Mouse (Mus musculus): ENCODE data around the gene C1qtnf9.

The C1qtnf9 gene

DNA sequence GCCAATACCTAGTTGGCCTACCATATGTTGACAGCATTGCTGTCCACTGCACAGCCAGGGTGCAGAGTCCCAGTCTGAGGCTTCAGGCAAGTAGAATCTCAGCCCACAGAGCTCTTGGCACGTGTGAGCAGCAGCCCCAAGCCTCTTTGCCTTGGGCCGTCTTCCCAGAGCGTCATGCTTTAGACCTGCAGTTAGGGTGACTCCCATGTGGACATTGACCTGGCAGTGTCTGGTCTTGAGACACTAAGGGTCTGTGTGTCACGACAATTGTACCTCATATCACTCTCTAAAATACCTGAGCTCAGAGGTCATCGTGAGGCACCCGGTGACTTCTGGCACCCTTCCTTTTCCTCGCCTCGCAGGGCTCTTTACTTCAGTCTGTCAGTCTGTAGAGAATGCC is 8.8 kb upstream of the C1qtnf9 start:
- H3K36me3 ChIP-seq (ENCODE audit: control insufficient read depth, insufficient read depth, low read length, poor library complexity, severe bottlenecking), result peaks cover 8% of the 10 kb centered on the region
- DNase-seq (ENCODE audit: low read depth, low spot score), result no peak

DNA sequence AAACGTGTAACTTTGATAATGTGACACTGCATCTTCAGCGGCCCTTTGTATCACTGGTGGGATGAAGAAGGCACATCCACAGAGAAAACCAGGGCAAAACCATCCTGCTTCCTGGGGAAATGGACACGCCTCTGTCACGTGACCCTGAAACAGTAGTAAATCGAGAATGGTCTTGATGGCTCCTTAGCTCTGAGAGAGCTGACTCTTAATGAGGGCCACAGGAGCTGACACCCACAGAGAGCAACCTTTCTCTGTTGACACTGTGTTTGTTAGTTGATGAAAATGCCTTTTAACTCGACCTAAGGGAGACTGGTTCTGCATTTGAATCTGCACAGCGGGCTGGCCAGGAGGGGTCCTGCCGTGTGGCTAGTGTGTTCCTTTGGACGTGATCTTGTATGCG is 6.1 kb upstream of the C1qtnf9 start:
- DNase-seq (ENCODE audit: low read depth, low spot score), result no peak
- Histone ChIP-seq H3K36me3 (ENCODE audit: control insufficient read depth, insufficient read depth, low read length, poor library complexity, severe bottlenecking) (peaks cover 4% of the 10 kb centered on the region), H3K27me3 (ENCODE audit: control insufficient read depth, insufficient read depth, low read length, poor library complexity, severe bottlenecking) (no peaks in the 10 kb centered on the region)

More for the DNA sequence above, 8.8 kb upstream of the C1qtnf9 start:
- no peaks in the 10 kb centered on the region for H3K27me3 ChIP-seq (ENCODE audit: control insufficient read depth, insufficient read depth, low read length, poor library complexity, severe bottlenecking)

- Histone ChIP-seq H3K27me3 (ENCODE audit: control insufficient read depth, insufficient read depth, low read length, poor library complexity, severe bottlenecking) (no peaks in the 10 kb centered on the region), H3K36me3 (ENCODE audit: control insufficient read depth, insufficient read depth, low read length, poor library complexity, severe bottlenecking) (peaks cover 4% of the 10 kb centered on the region)
- DNase-seq (ENCODE audit: low read depth, low spot score), result no peak
Observed at GRCm38 (mm10) chr14:60762754-60763153, 5.2 kb upstream of the C1qtnf9 start.

DNA sequence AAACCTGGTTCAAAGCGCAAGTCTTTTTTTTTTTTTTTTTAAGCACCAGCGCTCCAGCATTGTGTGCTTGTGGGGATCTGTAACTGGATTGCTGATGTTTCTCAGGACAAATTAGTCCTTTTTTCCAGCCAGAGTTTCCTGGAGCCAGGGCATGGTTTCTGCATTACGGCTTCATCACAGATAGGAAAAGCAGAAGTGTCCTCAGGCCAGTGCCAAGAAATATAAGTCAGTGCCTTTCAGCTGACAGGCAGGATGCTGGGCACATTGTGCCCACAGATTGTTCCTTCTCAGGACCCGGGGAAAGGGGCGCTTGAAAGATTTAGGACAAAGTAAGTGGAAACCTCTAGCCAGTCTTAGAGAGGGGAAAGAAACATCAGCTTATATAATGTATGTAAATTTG is 4.2 kb upstream of the C1qtnf9 start:
- H3K27me3 ChIP-seq (ENCODE audit: control insufficient read depth, insufficient read depth, low read length, poor library complexity, severe bottlenecking), result no peaks in the 10 kb centered on the region
- no peak for DNase-seq (ENCODE audit: low read depth, low spot score)

DNA sequence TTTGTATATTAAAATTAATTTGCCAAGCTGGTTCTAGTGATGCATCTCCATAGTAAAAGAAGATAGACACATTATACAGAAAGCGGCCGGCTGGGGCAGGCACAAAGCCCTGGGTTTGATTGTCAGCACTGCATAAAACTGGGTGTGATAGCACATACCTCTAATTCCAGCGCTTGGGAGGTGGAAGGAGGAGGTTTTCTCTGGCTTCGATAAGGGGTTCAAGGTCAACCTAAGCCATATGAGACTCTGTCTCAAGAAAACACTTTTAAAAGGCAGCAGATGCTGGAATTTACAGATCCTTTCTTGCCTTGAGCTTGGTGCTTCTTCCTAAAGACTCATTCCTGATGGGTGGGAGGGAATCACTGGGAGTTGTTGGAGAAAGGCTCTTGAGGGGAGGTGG is 3.4 kb upstream of the C1qtnf9 start:
- Histone ChIP-seq H3K36me3 (ENCODE audit: control insufficient read depth, insufficient read depth, low read length, poor library complexity, severe bottlenecking) (no peaks in the 10 kb centered on the region; the same call in none of the 2 replicates), H3K27me3 (ENCODE audit: control insufficient read depth, insufficient read depth, low read length, poor library complexity, severe bottlenecking) (no peaks in the 10 kb centered on the region)
- DNase-seq (ENCODE audit: low read depth, low spot score), result no peak

More for the DNA sequence above, 4.2 kb upstream of the C1qtnf9 start:
- peaks cover 2% of the 10 kb centered on the region for H3K36me3 ChIP-seq (ENCODE audit: control insufficient read depth, insufficient read depth, low read length, poor library complexity, severe bottlenecking)

GRCm38 (mm10) chr14:60765025-60765424 is 2.9 kb upstream of the C1qtnf9 start:
- H3K36me3 ChIP-seq (ENCODE audit: control insufficient read depth, insufficient read depth, low read length, poor library complexity, severe bottlenecking), result no peaks in the 10 kb centered on the region; the same call in none of the 2 replicates
- no peaks in the 10 kb centered on the region for H3K27me3 ChIP-seq (ENCODE audit: control insufficient read depth, insufficient read depth, low read length, poor library complexity, severe bottlenecking)
- DNase-seq (ENCODE audit: low read depth, low spot score), result no peak

GRCm38 (mm10) chr14:60769340-60769739 is 1.4 kb downstream of the C1qtnf9 start:
- DNase-seq (ENCODE audit: low read depth, low spot score), result no peak
- Histone ChIP-seq H3K36me3 (ENCODE audit: control insufficient read depth, insufficient read depth, low read length, poor library complexity, severe bottlenecking) (no peaks in the 10 kb centered on the region), H3K27me3 (ENCODE audit: control insufficient read depth, insufficient read depth, low read length, poor library complexity, severe bottlenecking) (no peaks in the 10 kb centered on the region)

GRCm38 (mm10) chr14:60770594-60770993 is 2.7 kb downstream of the C1qtnf9 start:
- H3K36me3 ChIP-seq (ENCODE audit: control insufficient read depth, insufficient read depth, low read length, poor library complexity, severe bottlenecking), result no peaks in the 10 kb centered on the region
- no peaks in the 10 kb centered on the region for H3K27me3 ChIP-seq (ENCODE audit: control insufficient read depth, insufficient read depth, low read length, poor library complexity, severe bottlenecking)
- no peak for DNase-seq (ENCODE audit: low read depth, low spot score)

GRCm38 (mm10) chr14:60771057-60771456 is 3.1 kb downstream of the C1qtnf9 start:
- no peaks in the 10 kb centered on the region for H3K36me3 ChIP-seq (ENCODE audit: control insufficient read depth, insufficient read depth, low read length, poor library complexity, severe bottlenecking)
- DNase-seq (ENCODE audit: low read depth, low spot score), result peak; percentile 81
- H3K27me3 ChIP-seq (ENCODE audit: control insufficient read depth, insufficient read depth, low read length, poor library complexity, severe bottlenecking), result no peaks in the 10 kb centered on the region

GRCm38 (mm10) chr14:60773476-60773875 is 5.5 kb downstream of the C1qtnf9 start:
- Histone ChIP-seq H3K36me3 (ENCODE audit: control insufficient read depth, insufficient read depth, low read length, poor library complexity, severe bottlenecking) (no peaks in the 10 kb centered on the region), H3K27me3 (ENCODE audit: control insufficient read depth, insufficient read depth, low read length, poor library complexity, severe bottlenecking) (no peaks in the 10 kb centered on the region)
- DNase-seq (ENCODE audit: low read depth, low spot score), result peak; percentile 24

DNA sequence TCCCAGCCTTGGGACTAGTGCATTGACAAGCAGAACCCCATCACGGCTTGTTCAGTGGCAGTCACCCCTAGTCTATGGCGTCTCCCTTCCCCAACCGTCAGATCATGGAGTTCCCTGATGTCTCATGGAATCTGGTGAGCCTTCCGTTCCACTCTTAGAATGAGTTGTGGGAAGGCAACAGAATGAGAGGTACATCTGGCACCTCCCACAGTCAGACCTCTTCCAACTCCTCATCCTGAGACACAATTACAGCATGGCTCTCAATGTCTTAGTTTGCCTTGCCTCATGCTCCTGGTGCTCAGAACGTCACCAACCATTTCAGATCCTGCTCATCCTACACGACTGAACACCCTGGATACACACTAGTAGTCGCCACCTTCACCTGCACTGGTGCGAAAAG is 8.6 kb downstream of the C1qtnf9 start:
- no peak for DNase-seq (ENCODE audit: low read depth, low spot score)
- Histone ChIP-seq H3K36me3 (ENCODE audit: control insufficient read depth, insufficient read depth, low read length, poor library complexity, severe bottlenecking) (no peaks in the 10 kb centered on the region), H3K27me3 (ENCODE audit: control insufficient read depth, insufficient read depth, low read length, poor library complexity, severe bottlenecking) (no peaks in the 10 kb centered on the region)

DNA sequence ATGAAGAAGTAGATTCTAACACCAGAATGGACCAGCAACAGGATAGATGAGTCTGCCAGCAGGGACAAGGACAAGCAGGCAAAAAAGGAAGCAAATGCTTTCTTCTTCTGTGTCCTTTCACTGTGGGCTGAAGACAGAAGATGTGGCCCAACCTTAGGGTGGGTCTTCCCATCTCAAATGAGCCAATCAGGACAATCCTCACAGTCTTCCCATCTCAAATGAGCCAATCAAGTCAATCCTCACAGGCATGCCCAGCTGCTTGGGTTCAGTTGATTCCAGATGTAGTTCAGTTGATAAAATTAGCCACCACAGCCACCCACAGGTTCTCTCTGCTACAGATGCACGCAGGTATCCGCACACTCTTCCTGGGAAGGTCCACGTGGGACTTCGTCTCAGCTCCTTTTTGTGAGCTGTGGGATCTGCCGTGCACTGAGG is 9.6 kb downstream of the C1qtnf9 start:
- H3K27me3 ChIP-seq (ENCODE audit: control insufficient read depth, insufficient read depth, low read length, poor library complexity, severe bottlenecking), result no peaks in the 10 kb centered on the region
- H3K36me3 ChIP-seq (ENCODE audit: control insufficient read depth, insufficient read depth, low read length, poor library complexity, severe bottlenecking), result no peaks in the 10 kb centered on the region
- no peak for DNase-seq (ENCODE audit: low read depth, low spot score)

DNA sequence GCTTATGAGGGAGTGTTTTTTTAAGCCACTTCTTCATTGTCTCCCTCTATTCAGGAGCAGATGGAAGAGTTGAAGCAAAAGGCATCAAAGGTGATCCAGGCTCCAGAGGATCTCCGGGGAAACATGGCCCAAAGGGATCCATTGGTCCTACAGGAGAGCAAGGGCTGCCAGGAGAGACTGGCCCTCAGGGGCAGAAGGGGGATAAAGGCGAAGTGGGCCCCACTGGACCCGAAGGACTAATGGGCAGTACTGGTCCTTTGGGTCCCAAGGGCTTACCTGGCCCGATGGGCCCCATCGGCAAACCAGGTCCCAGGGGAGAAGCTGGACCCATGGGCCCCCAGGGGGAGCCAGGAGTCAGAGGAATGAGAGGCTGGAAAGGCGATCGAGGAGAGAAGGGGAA is 11.3 kb downstream of the C1qtnf9 start:
- no peaks in the 10 kb centered on the region for H3K36me3 ChIP-seq (ENCODE audit: control insufficient read depth, insufficient read depth, low read length, poor library complexity, severe bottlenecking)
- H3K27me3 ChIP-seq (ENCODE audit: control insufficient read depth, insufficient read depth, low read length, poor library complexity, severe bottlenecking), result no peaks in the 10 kb centered on the region
- DNase-seq (ENCODE audit: low read depth, low spot score), result no peak

DNA sequence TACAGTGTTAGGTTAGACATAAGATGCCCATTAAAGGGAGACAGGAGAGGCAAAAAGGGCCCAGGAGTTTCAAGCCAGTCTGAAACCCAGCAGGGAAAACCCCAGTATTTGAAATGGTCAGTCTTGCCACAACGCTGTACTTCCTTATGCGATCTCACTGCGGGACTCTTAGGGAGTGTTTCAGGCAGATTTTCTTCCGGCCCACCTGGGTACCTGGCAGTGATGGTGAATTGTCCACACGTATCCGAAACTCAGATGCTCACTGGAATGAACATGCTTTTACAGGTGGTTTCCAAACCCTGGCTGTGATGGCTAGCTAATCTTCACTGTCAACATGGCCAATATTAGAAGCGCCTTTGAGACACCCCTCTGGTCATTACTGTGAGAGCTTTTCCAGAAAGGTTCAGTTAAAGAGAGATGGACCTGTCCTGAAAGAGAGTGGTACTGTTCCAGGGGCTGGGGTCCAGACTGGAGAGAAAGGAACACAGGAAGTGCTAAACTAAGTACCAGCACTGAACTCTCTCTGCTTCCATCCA is 14.3 kb downstream of the C1qtnf9 start:
- DNase-seq (ENCODE audit: low read depth, low spot score), result no peak
- H3K27me3 ChIP-seq (ENCODE audit: control insufficient read depth, insufficient read depth, low read length, poor library complexity, severe bottlenecking), result no peaks in the 10 kb centered on the region

DNA sequence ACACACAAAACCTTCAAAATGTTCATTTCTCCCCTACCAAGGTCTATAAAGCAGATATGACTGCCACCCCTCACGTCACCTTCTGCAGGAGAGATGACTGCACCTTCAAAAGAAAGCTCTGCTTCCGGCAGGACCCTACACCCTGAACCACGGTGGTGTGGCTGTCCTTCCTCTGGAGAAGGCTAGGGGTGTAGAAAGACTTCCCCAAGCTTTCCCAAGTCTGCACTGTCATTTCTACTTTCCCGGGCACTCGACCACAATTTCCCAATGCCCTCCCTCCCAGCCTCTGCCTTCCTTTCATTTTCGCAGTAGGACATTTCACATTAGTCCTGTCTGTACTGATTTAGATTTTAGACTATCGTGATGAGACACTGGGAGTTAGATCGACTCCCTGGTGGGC is 15.3 kb downstream of the C1qtnf9 start:
- H3K36me3 ChIP-seq (ENCODE audit: control insufficient read depth, insufficient read depth, low read length, poor library complexity, severe bottlenecking), result no peaks in the 10 kb centered on the region
- H3K27me3 ChIP-seq (ENCODE audit: control insufficient read depth, insufficient read depth, low read length, poor library complexity, severe bottlenecking), result no peaks in the 10 kb centered on the region
- no peak for DNase-seq (ENCODE audit: low read depth, low spot score)

More for the DNA sequence above, 14.3 kb downstream of the C1qtnf9 start:
- H3K36me3 ChIP-seq (ENCODE audit: control insufficient read depth, insufficient read depth, low read length, poor library complexity, severe bottlenecking), result no peaks in the 10 kb centered on the region

All from splenic B cell, adult 2 months (primary cell).